Mouse (Mus musculus) ES-E14 (cell line): ENCODE results near the gene Tradd. TPM values are rescaled to one million over a fixed set of nuclear protein-coding genes. Genes with fewer than 3 reads are reported as not detected.

Experiments
- DNase-seq: peaks from one replicate; pipeline ENCODE4 v3.0.0-alpha.2; 2013; ENCODE audit warnings: low read depth, low spot score
- H3K27ac ChIP-seq: 2 replicates; pipeline ENCODE4 v1.5.1; 2012; ENCODE audit warnings: low read depth, mild to moderate bottlenecking, low read length, moderate library complexity, mixed read lengths; ENCODE audit not compliant: poor library complexity, insufficient read depth, severe bottlenecking
- H3K36me3 ChIP-seq: 2 replicates; pipeline ENCODE4 v1.6.1; 2012; ENCODE audit warnings: mild to moderate bottlenecking, low read length, moderate library complexity, mixed read lengths; ENCODE audit not compliant: control insufficient read depth, poor library complexity, insufficient read depth, severe bottlenecking
- H3K4me1 ChIP-seq, 2 experiments: fragments of 150-350 bp in 1 of 2; sonication (generic) in 1 of 2; 2 replicates each; pipeline ENCODE4 v1.6.1; 2012; ENCODE audit warnings: low read length in 2 of 2, mild to moderate bottlenecking in 1 of 2, mixed read lengths in 1 of 2; ENCODE audit not compliant: control insufficient read depth in 2 of 2, insufficient read depth in 2 of 2, poor library complexity in 1 of 2
- H3K4me3 ChIP-seq, 2 experiments: fragments of 150-350 bp in 1 of 2; sonication (generic) in 1 of 2; 2 replicates each; pipeline ENCODE4 v1.5.1; 2012; ENCODE audit warnings: low read length in 2 of 2, low read depth in 1 of 2, mild to moderate bottlenecking in 1 of 2, mixed read lengths in 1 of 2; ENCODE audit not compliant: insufficient read depth in 1 of 2, poor library complexity in 1 of 2, severe bottlenecking in 1 of 2
- H3K9ac ChIP-seq: 2 replicates; pipeline ENCODE4 v1.6.1; 2012; ENCODE audit warnings: low read depth, mild to moderate bottlenecking, low read length, mixed read lengths; ENCODE audit not compliant: poor library complexity, insufficient read depth, severe bottlenecking
- H3K9me3 ChIP-seq: fragments of 150-350 bp; sonication (generic); 2 replicates; pipeline ENCODE4 v1.6.1; 2012; ENCODE audit warnings: low read depth, mild to moderate bottlenecking, low read length; ENCODE audit not compliant: control insufficient read depth, insufficient read depth
- CHD2 ChIP-seq: IDR thresholded peaks from 2 replicates; pipeline ENCODE4 v1.6.1; 2014; ENCODE audit warnings: mild to moderate bottlenecking, low read depth, low read length, inconsistent platforms
- HCFC1 ChIP-seq: IDR thresholded peaks from 2 replicates; pipeline ENCODE4 v1.6.1; 2012; ENCODE audit warnings: low read length, inconsistent platforms, borderline replicate concordance; ENCODE audit not compliant: insufficient read depth
- MAFK ChIP-seq: IDR thresholded peaks from 2 replicates; pipeline ENCODE4 v1.6.1; 2014; ENCODE audit warnings: mild to moderate bottlenecking, low read depth, low read length, inconsistent platforms; ENCODE audit not compliant: insufficient read depth
- ZC3H11A ChIP-seq: IDR thresholded peaks from 2 replicates; pipeline ENCODE4 v1.6.1; 2012; ENCODE audit warnings: low read depth, mild to moderate bottlenecking, inconsistent platforms, low read length, borderline replicate concordance
- ZNF384 ChIP-seq: IDR thresholded peaks from 2 replicates; pipeline ENCODE4 v1.6.1; 2012; ENCODE audit warnings: low read depth, low read length, inconsistent platforms
- in situ Hi-C, 2 experiments: fragments of 600-800 bp; cut with MboI; formaldehyde crosslinking; loops; one replicate each; pipeline ENCODE4 v1.15.1; 2025; ENCODE audit warnings: low sequenced_read_pairs in 2 of 2, inconsistent platforms in 1 of 2; ENCODE audit not compliant: unreplicated experiment in 2 of 2
- total RNA-seq: library from RNA; depleted of rRNA; stranded (reverse); fragments of 300-350 nt; gene quantifications from 2 replicates; pipeline ENCODE4 v1.2.3, GENCODE M21; 2012

The Tradd gene
- total RNA-seq, 1 experiment = 7.6 TPM

DNA sequence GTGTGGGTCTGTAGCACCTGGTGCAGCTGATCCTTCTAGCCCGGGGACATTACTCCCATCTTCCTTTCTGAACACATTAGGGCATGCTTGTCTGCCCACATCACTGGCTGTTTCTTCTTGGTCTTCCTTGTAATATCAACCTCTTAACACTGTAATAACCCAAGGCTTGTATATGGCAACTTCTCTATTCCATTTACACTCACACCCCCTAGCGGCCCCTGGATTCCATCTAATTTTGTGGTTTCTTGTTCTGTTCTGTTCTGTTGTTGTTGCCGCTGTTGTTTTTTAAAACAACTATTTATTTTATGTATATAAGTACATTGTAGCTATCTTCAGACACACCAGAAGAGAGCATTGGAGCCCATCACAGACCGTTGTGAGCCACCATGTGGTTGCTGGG is 22.5 kb upstream of the Tradd start:
- in situ Hi-C loops = no loop called here
- TF ChIP-seq ZC3H11A (no peak), CHD2 (no peak), ZNF384 (no peak)
- H3K4me3 ChIP-seq = no peak overlapping the region
- H3K36me3 ChIP-seq = no peaks in the 10 kb centered on the region; the same call in 1 of the 2 replicates
- no peak for DNase-seq
- no peaks in the 10 kb centered on the region for H3K9me3 ChIP-seq
- peaks cover 0 to 25% of the 10 kb centered on the region in 2 experiments; a peak in 2 of 4 replicates for H3K4me1 ChIP-seq
- no peak overlapping the region for H3K9ac ChIP-seq
- no peak overlapping the region for H3K27ac ChIP-seq

DNA sequence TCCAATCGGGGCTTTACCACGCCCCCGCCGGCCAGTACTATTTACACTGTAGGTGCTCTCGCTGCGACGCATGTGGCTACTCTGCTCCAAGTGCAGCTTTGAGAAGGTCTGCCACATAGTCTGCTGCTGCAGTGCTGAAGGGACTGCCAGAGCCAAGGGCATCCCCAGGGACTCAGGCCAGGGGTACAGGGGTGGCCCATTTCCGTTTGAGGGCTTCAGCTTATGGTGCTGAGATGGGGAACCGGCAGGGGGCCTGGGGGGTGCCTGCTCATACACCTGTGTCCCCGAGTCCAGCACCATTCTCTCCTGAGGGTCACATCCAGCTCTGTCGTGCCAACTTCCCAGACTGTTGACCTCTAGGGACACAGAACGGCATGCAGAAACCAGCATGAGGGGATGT is 21.1 kb upstream of the Tradd start:
- H3K9me3 ChIP-seq = no peaks in the 10 kb centered on the region
- DNase-seq = no peak
- H3K9ac ChIP-seq = no peak overlapping the region
- TF ChIP-seq ZC3H11A = no peak
- TF ChIP-seq HCFC1 = no peak
- no peak for TF ChIP-seq CHD2
- TF ChIP-seq MAFK = no peak
- no peak overlapping the region for H3K27ac ChIP-seq
- no peaks in the 10 kb centered on the region; the same call in 1 of the 2 replicates for H3K36me3 ChIP-seq
- no peak overlapping the region for H3K4me3 ChIP-seq
- in situ Hi-C loops = no loop called here
- H3K4me1 ChIP-seq = peaks cover 0 to 22% of the 10 kb centered on the region in 2 experiments; a peak in 2 of 4 replicates

DNA sequence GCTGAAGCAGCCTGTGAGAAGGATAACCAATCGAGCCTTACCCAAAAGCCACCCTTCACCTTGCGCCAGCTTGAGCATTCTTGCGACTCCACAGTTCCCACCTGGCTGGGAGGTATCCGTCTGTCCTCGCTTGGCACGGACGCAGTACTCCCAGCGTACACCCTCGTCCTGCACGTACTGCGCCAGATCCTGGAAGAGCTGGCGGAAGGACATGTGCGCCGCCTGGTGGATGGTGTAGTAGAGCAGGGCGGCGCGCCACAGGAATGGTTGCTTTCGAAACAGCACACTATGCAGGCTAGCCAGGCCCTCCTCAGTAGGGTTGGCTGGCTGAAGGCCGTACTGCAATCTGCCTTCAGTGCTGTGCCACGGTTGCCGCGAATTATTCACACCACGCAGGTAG is 18.7 kb upstream of the Tradd start:
- peak; percentile 71 for TF ChIP-seq ZC3H11A
- no peak for TF ChIP-seq MAFK
- no peaks in the 10 kb centered on the region for H3K9me3 ChIP-seq
- H3K9ac ChIP-seq = peak overlapping the region; percentile 11; the same call in 1 of the 2 replicates
- no peak overlapping the region for H3K27ac ChIP-seq
- DNase-seq = peak; percentile 83
- in situ Hi-C loops = no loop called here
- no peaks in the 10 kb centered on the region; the same call in 1 of the 2 replicates for H3K36me3 ChIP-seq
- peak overlapping the region; percentile 16 to 47; a peak in 2 of 4 replicates for H3K4me3 ChIP-seq
- H3K4me1 ChIP-seq = peaks cover 0 to 18% of the 10 kb centered on the region in 2 experiments; a peak in 1 of 4 replicates

DNA sequence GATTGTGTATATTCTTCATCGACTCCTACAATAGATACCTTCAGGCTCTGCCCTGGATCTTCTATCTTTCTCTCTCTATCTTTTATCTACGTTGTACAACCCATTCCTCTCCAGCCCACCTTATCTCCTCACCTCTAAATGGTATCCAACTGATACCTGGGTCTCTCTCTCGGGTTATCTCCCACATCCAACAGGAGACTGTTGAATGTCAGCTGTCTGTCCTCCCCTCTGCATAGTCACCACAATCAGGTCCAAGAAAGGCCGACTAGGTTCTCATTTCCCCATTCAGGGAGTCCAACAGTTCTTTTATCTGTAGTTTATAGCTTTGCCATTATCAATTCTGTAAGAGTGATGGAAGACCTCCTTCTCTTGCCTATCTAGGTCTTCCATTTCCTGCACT is 17.8 kb upstream of the Tradd start:
- H3K27ac ChIP-seq = no peak overlapping the region
- H3K4me1 ChIP-seq = peaks cover 0 to 18% of the 10 kb centered on the region in 2 experiments; a peak in 1 of 4 replicates
- in situ Hi-C loops = no loop called here
- no peak overlapping the region for H3K9ac ChIP-seq
- no peak for DNase-seq
- H3K4me3 ChIP-seq = no peak overlapping the region
- TF ChIP-seq ZNF384 (no peak), ZC3H11A (no peak), HCFC1 (no peak), CHD2 (no peak), MAFK (no peak)
- no peaks in the 10 kb centered on the region for H3K9me3 ChIP-seq
- no peaks in the 10 kb centered on the region; the same call in 1 of the 2 replicates for H3K36me3 ChIP-seq

DNA sequence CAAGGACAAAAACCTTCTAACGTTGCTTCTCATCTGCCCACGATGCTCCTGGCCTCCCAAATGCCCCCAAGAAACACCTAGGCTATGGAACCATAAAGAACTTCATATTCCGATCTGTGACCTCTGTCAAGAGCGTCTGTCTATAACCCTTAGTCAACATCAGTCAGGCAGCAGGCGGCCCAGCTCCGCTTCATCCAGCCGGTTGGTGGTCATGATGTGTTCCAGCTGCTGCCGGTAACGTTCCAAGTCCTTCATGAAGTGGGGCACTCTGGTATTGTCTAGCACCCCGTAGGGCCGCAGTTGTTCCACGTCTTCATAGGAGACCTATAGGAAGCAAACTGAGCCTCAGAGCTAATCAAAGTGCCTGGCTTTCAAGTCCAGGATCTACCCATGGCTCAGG is 17.4 kb upstream of the Tradd start:
- no peak for DNase-seq

More for the DNA sequence above, 17.4 kb upstream of the Tradd start:
- peaks cover 1 to 18% of the 10 kb centered on the region in 2 experiments; a peak in 1 of 4 replicates for H3K4me1 ChIP-seq
- H3K9me3 ChIP-seq = no peaks in the 10 kb centered on the region
- no peaks in the 10 kb centered on the region; the same call in 1 of the 2 replicates for H3K36me3 ChIP-seq
- H3K9ac ChIP-seq = no peak overlapping the region
- in situ Hi-C loops = no loop called here
- no peak overlapping the region for H3K4me3 ChIP-seq
- no peak overlapping the region for H3K27ac ChIP-seq
- TF ChIP-seq MAFK (no peak), CHD2 (no peak), ZNF384 (no peak), HCFC1 (no peak), ZC3H11A (no peak)
